Mouse (Mus musculus) WW6 (cell line): ENCODE data around the gene Rps6kc1.
A peak's percentile ranks its signal among the peaks of the same experiment; 100 is the strongest.

Experiments
- DNase-seq: peaks from one replicate; pipeline ENCODE4 v3.0.0-alpha.2; 2013; ENCODE audit warnings: low read depth, low spot score

Gene Rps6kc1

GRCm38 (mm10) chr1:190766800-190767199 lies 144.8 kb downstream of the Rps6kc1 start:
- no peak for DNase-seq

- DNase-seq, result no peak
Measured at GRCm38 (mm10) chr1:190763756-190764155, 147.8 kb downstream of the Rps6kc1 start.

GRCm38 (mm10) chr1:190761786-190762185 lies 149.8 kb downstream of the Rps6kc1 start:
- DNase-seq, result no peak

- DNase-seq, result no peak
Measured at GRCm38 (mm10) chr1:190757899-190758298, 153.7 kb downstream of the Rps6kc1 start.

- no peak for DNase-seq
Measured at GRCm38 (mm10) chr1:190751794-190752570, 159.6 kb downstream of the Rps6kc1 start.

- no peak for DNase-seq
Measured at GRCm38 (mm10) chr1:190748937-190749336, 162.6 kb downstream of the Rps6kc1 start.

GRCm38 (mm10) chr1:190741421-190741820 lies 170.1 kb downstream of the Rps6kc1 start:
- no peak for DNase-seq

GRCm38 (mm10) chr1:190732803-190733202 lies 178.8 kb downstream of the Rps6kc1 start:
- DNase-seq, result no peak

GRCm38 (mm10) chr1:190729516-190730088 lies 182.0 kb downstream of the Rps6kc1 start:
- DNase-seq, result no peak

- DNase-seq, result no peak
Measured at GRCm38 (mm10) chr1:190728111-190728651, 183.4 kb downstream of the Rps6kc1 start.

- DNase-seq, result no peak
Measured at GRCm38 (mm10) chr1:190727385-190727784, 184.2 kb downstream of the Rps6kc1 start.

GRCm38 (mm10) chr1:190724591-190725380 lies 186.8 kb downstream of the Rps6kc1 start:
- DNase-seq, result no peak

GRCm38 (mm10) chr1:190723926-190724430 lies 187.6 kb downstream of the Rps6kc1 start:
- no peak for DNase-seq

GRCm38 (mm10) chr1:190713848-190714247 lies 197.7 kb downstream of the Rps6kc1 start:
- DNase-seq, result no peak

GRCm38 (mm10) chr1:190697576-190697975 lies 214.0 kb downstream of the Rps6kc1 start:
- no peak for DNase-seq

GRCm38 (mm10) chr1:190695589-190695988 lies 216.0 kb downstream of the Rps6kc1 start:
- DNase-seq, result peak; percentile 33

- no peak for DNase-seq
Measured at GRCm38 (mm10) chr1:190690528-190691262, 220.9 kb downstream of the Rps6kc1 start.

- DNase-seq, result no peak
Measured at GRCm38 (mm10) chr1:190683060-190683459, 228.5 kb downstream of the Rps6kc1 start.

- no peak for DNase-seq
Measured at GRCm38 (mm10) chr1:190682021-190682926, 229.3 kb downstream of the Rps6kc1 start.

GRCm38 (mm10) chr1:190675455-190675854 lies 236.1 kb downstream of the Rps6kc1 start:
- DNase-seq, result no peak
